Mouse (Mus musculus) ES-Bruce4 (cell line): ENCODE measurements around the gene Drc7. TPM values are rescaled to one million over a fixed set of nuclear protein-coding genes. Genes with fewer than 3 reads are reported as not detected.

ENCODE experiments used
- H3K27ac ChIP-seq: 2 replicates; pipeline ENCODE4 v1.5.1; 2012; ENCODE audit warnings: low read length, inconsistent platforms; ENCODE audit not compliant: insufficient read depth
- H3K27me3 ChIP-seq: 2 replicates; pipeline ENCODE4 v1.6.1; 2012; ENCODE audit warnings: mild to moderate bottlenecking, low read length, inconsistent platforms; ENCODE audit not compliant: control insufficient read depth, poor library complexity, insufficient read depth, severe bottlenecking
- H3K36me3 ChIP-seq: 2 replicates; pipeline ENCODE4 v1.6.1; 2012; ENCODE audit warnings: inconsistent platforms, mild to moderate bottlenecking, low read length, moderate library complexity; ENCODE audit not compliant: control insufficient read depth, poor library complexity, insufficient read depth, severe bottlenecking
- H3K4me1 ChIP-seq: one replicate; pipeline ENCODE4 v1.8.1; 2011; ENCODE audit warnings: low read length; ENCODE audit not compliant: control insufficient read depth, insufficient read depth
- H3K4me3 ChIP-seq: 2 replicates; pipeline ENCODE4 v1.5.1; 2011; ENCODE audit warnings: low read depth, mild to moderate bottlenecking, low read length
- H3K9ac ChIP-seq: 2 replicates; pipeline ENCODE4 v1.6.1; 2012; ENCODE audit warnings: low read depth, mild to moderate bottlenecking, inconsistent platforms; ENCODE audit not compliant: poor library complexity, severe bottlenecking
- H3K9me3 ChIP-seq: replicated peaks from 2 replicates; pipeline ENCODE4 v1.6.1; 2012; ENCODE audit warnings: mild to moderate bottlenecking, low read length, inconsistent platforms; ENCODE audit not compliant: control insufficient read depth, poor library complexity, insufficient read depth, severe bottlenecking
- CTCF ChIP-seq: IDR thresholded peaks from one replicate; pipeline ENCODE4 v1.8.1; 2011; ENCODE audit warnings: low read depth, low read length
- EP300 ChIP-seq: IDR thresholded peaks from 2 replicates; pipeline ENCODE4 v1.6.1; 2011; ENCODE audit warnings: low read depth, low read length; ENCODE audit not compliant: insufficient read depth
- POLR2A ChIP-seq: IDR thresholded peaks from one replicate; pipeline ENCODE4 v1.8.1; 2011; ENCODE audit warnings: low read length; ENCODE audit not compliant: insufficient read depth
- polyA plus RNA-seq: library from polyadenylated mRNA; stranded (reverse); fragments of >200 nt; gene quantifications from 2 replicates; pipeline ENCODE4 v1.2.4, GENCODE M21; 2011; ENCODE audit warnings: low read depth; ENCODE audit not compliant: missing spikeins, insufficient read depth, insufficient read length

The Drc7 gene
- polyA plus RNA-seq, 1 experiment = 0.64 TPM

- Histone ChIP-seq H3K27ac (no peak overlapping the region), H3K36me3 (no peaks in the 10 kb centered on the region), H3K4me1 (no peaks in the 10 kb centered on the region), H3K9ac (peak overlapping the region; percentile 76), H3K9me3 (no peaks in the 10 kb centered on the region), H3K27me3 (no peaks in the 10 kb centered on the region), H3K4me3 (peak overlapping the region; percentile 97)
- TF ChIP-seq EP300 (no peak), CTCF (no peak), POLR2A (no peak)
Measured at GRCm38 (mm10) chr8:95081650-95082049, 26.7 kb downstream of the Drc7 start.

- no peak for TF ChIP-seq POLR2A
- TF ChIP-seq EP300 = no peak
- no peak for TF ChIP-seq CTCF
- H3K4me1 ChIP-seq = no peaks in the 10 kb centered on the region
- no peak overlapping the region for H3K9ac ChIP-seq
- H3K4me3 ChIP-seq = no peak overlapping the region
- H3K9me3 ChIP-seq = no peaks in the 10 kb centered on the region
- H3K27me3 ChIP-seq = no peaks in the 10 kb centered on the region
- H3K36me3 ChIP-seq = peaks cover 4% of the 10 kb centered on the region; the same call in 1 of the 2 replicates
- no peak overlapping the region for H3K27ac ChIP-seq
Measured at GRCm38 (mm10) chr8:95084261-95084660, 29.4 kb downstream of the Drc7 start.

GRCm38 (mm10) chr8:95084744-95085431 is 30.0 kb downstream of the Drc7 start:
- Histone ChIP-seq H3K9ac (no peak overlapping the region), H3K4me3 (no peak overlapping the region), H3K27ac (no peak overlapping the region), H3K27me3 (no peaks in the 10 kb centered on the region), H3K36me3 (peaks cover 8% of the 10 kb centered on the region), H3K4me1 (no peaks in the 10 kb centered on the region), H3K9me3 (no peaks in the 10 kb centered on the region)
- TF ChIP-seq CTCF (no peak), EP300 (0 out of 2 replicates have a peak, but pooled peaks have one; percentile 6), POLR2A (no peak)

- Histone ChIP-seq H3K4me3 (no peak overlapping the region), H3K9ac (no peak overlapping the region), H3K9me3 (no peaks in the 10 kb centered on the region), H3K4me1 (no peaks in the 10 kb centered on the region), H3K36me3 (peaks cover 9% of the 10 kb centered on the region), H3K27me3 (no peaks in the 10 kb centered on the region), H3K27ac (no peak overlapping the region)
- TF ChIP-seq CTCF (no peak), EP300 (no peak), POLR2A (no peak)
Measured at GRCm38 (mm10) chr8:95085432-95086141, 30.7 kb downstream of the Drc7 start.

- Histone ChIP-seq H3K27me3 (no peaks in the 10 kb centered on the region), H3K4me1 (no peaks in the 10 kb centered on the region), H3K4me3 (no peak overlapping the region), H3K36me3 (peaks cover 5% of the 10 kb centered on the region; the same call in 1 of the 2 replicates), H3K9me3 (no peaks in the 10 kb centered on the region), H3K9ac (no peak overlapping the region), H3K27ac (no peak overlapping the region)
- no peak for TF ChIP-seq CTCF
- TF ChIP-seq POLR2A = no peak
- TF ChIP-seq EP300 = no peak
Measured at GRCm38 (mm10) chr8:95093574-95093973, 38.7 kb downstream of the Drc7 start.

- Histone ChIP-seq H3K4me1 (no peaks in the 10 kb centered on the region), H3K4me3 (no peak overlapping the region), H3K27me3 (no peaks in the 10 kb centered on the region), H3K36me3 (peaks cover 13% of the 10 kb centered on the region), H3K9ac (no peak overlapping the region), H3K9me3 (no peaks in the 10 kb centered on the region), H3K27ac (no peak overlapping the region)
- TF ChIP-seq CTCF (peak; percentile 99), EP300 (no peak), POLR2A (no peak)
Measured at GRCm38 (mm10) chr8:95099009-95099408, 44.1 kb downstream of the Drc7 start.
